Mouse (Mus musculus): ENCODE data around the gene Arhgap36. TPM values are rescaled to one million over a fixed set of nuclear protein-coding genes. Genes with fewer than 3 reads are reported as not detected.

The Arhgap36 gene
- total RNA-seq (2012; rRNA removed) (not detected in 2 replicates), polyA plus RNA-seq (2012; ENCODE audit: insufficient read depth in 1 of 2, insufficient read length in 2 of 2, low read depth in 1 of 2, low replicate concordance in 2 of 2, missing spikeins in 1 of 2) (not detected)

DNA sequence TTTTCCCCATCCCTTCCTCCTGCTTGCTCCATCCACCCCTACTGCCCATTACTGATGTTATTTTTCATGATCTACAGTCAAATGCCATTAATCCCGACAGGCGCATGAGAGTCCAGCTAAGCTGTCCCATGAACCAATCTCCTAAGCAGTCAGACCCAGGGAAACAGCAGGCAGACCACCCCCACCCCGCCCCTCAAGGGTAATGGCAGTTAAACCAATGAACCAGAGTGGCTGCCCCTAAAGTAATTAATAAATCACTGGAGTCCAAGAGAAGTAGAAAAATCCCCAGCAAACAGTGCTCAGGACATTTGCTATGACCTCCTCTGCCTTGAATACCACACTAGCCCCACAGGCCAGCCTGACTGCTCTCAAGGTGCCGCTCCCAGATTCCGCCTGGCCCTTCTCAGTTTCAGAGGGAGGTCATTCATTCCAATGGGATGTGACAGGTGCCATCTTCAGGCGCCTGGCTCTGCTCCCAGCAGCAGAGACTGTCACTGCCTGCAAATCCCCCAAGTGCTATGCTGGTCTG, at the start of gene Arhgap36:
TSS of gene Arhgap36 (plus strand) at position 504 of the 529 bp plus-strand sequence.
- Histone ChIP-seq H3K79me2 (ENCODE audit: control insufficient read depth, insufficient read depth, low read length, poor library complexity) (no peaks in the 10 kb centered on the region), H3K4me1 (ENCODE audit: control insufficient read depth in 1 of 2, insufficient read depth in 2 of 2, low read length in 2 of 2) (no peaks in the 10 kb centered on the region), H3K27ac (ENCODE audit: control insufficient read depth, low read depth, low read length) (no peak within 1 kb of the TSS), H3K36me3 (ENCODE audit: control insufficient read depth in 1 of 2, insufficient read depth in 2 of 2, low read length in 2 of 2) (no peaks in the 10 kb centered on the region), H3K9me3 (replicated peaks; ENCODE audit: insufficient read depth, low read length) (no peaks in the 10 kb centered on the region), H3K4me3 (ENCODE audit: control insufficient read depth in 1 of 2, insufficient read depth in 1 of 2, low read depth in 2 of 2, low read length in 2 of 2) (no peak within 1 kb of the TSS), H3K9ac (ENCODE audit: control insufficient read depth, low read depth, low read length, poor library complexity, severe bottlenecking) (no peak within 1 kb of the TSS), H3K27me3 (ENCODE audit: control insufficient read depth in 1 of 2, insufficient read depth in 2 of 2, low read length in 2 of 2) (no peaks in the 10 kb centered on the region)
- no peak for DNase-seq (ENCODE audit: low read depth, low spot score)
- TF ChIP-seq HCFC1 (IDR thresholded peaks at IDR 0.05; ENCODE audit: low read depth, low read length) (no peak), RCOR1 (IDR thresholded peaks at IDR 0.05; ENCODE audit: low read depth, low read length) (no peak), E2F4 (IDR thresholded peaks at IDR 0.05; ENCODE audit: borderline replicate concordance, low read depth, low read length) (no peak), ZMIZ1 (IDR thresholded peaks at IDR 0.05; ENCODE audit: low read depth, low read length) (no peak), MAFK (IDR thresholded peaks at IDR 0.05; ENCODE audit: borderline replicate concordance, low read depth, low read length) (no peak), CTCF (IDR thresholded peaks at IDR 0.05 in 2 of 3, conservative IDR thresholded peaks at IDR 0.05 in 1 of 3; ENCODE audit: control insufficient read depth in 1 of 3, insufficient read depth in 1 of 3, low read depth in 2 of 3, low read length in 3 of 3, poor library complexity in 1 of 3, severe bottlenecking in 1 of 3) (no peak), ETS1 (IDR thresholded peaks at IDR 0.05; ENCODE audit: low read depth, low read length) (no peak), USF1 (IDR thresholded peaks at IDR 0.05; ENCODE audit: low read depth, low read length) (no peak)

DNA sequence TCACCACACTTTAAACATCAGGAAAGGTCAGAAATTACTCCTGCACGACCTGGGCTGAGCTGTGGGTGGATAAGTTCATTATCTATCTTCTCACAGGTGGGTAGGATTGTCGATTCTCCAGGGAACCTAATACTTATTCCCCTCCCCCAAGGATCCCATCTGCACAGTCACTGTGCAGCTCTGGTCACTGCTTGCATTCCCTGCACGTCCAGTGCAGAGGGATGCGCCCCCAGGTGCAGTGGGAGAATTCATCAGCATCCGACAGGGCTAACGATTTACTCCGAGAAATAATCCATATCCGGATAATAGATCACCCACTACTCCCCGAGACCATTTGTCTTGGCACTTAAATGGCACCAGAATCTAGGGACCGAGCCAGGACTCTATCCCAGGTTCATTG, 6.0 kb upstream of the Arhgap36 start:
- H3K27ac ChIP-seq (ENCODE audit: control insufficient read depth, low read depth, low read length): no peak overlapping the region
- H3K36me3 ChIP-seq (ENCODE audit: control insufficient read depth in 1 of 2, insufficient read depth in 2 of 2, low read length in 2 of 2): no peaks in the 10 kb centered on the region
- no peaks in the 10 kb centered on the region for H3K4me1 ChIP-seq (ENCODE audit: control insufficient read depth in 1 of 2, insufficient read depth in 2 of 2, low read length in 2 of 2)
- H3K27me3 ChIP-seq (ENCODE audit: control insufficient read depth in 1 of 2, insufficient read depth in 2 of 2, low read length in 2 of 2): no peaks in the 10 kb centered on the region
- H3K79me2 ChIP-seq (ENCODE audit: control insufficient read depth, insufficient read depth, low read length, poor library complexity): no peaks in the 10 kb centered on the region
- no peak overlapping the region for H3K4me3 ChIP-seq (ENCODE audit: control insufficient read depth in 1 of 2, insufficient read depth in 1 of 2, low read depth in 2 of 2, low read length in 2 of 2)
- TF ChIP-seq ZNF384 (IDR thresholded peaks at IDR 0.05; ENCODE audit: low read depth, low read length): no peak
- no peak for TF ChIP-seq UBTF (IDR thresholded peaks at IDR 0.05; ENCODE audit: borderline replicate concordance, insufficient read depth, low read depth, low read length)
- no peak for TF ChIP-seq NRF1 (IDR thresholded peaks at IDR 0.05; ENCODE audit: insufficient read depth, low read depth, low read length, poor library complexity, severe bottlenecking)
- TF ChIP-seq HCFC1 (IDR thresholded peaks at IDR 0.05; ENCODE audit: low read depth, low read length): no peak
- TF ChIP-seq MEF2A (IDR thresholded peaks at IDR 0.05; ENCODE audit: extremely low read depth, insufficient replicate concordance, low read depth, low read length, poor library complexity, severe bottlenecking): no peak
- no peak for TF ChIP-seq TAL1 (IDR thresholded peaks at IDR 0.05; ENCODE audit: low read length)
- TF ChIP-seq KAT2A (conservative IDR thresholded peaks at IDR 0.05; ENCODE audit: low read depth, low read length): no peak
- TF ChIP-seq MAZ (IDR thresholded peaks at IDR 0.05; ENCODE audit: low read depth, low read length): no peak
- TF ChIP-seq GATA1 (IDR thresholded peaks at IDR 0.05; ENCODE audit: low read depth, low read length): no peak
- no peak for TF ChIP-seq POLR2AphosphoS5 (IDR thresholded peaks at IDR 0.05; ENCODE audit: borderline replicate concordance, low read depth, low read length)
- TF ChIP-seq JUND (IDR thresholded peaks at IDR 0.05; ENCODE audit: low read depth, low read length): no peak
- TF ChIP-seq TBP (IDR thresholded peaks at IDR 0.05; ENCODE audit: low read depth, low read length): no peak
- no peak for TF ChIP-seq SMC3 (IDR thresholded peaks at IDR 0.05; ENCODE audit: low read depth, low read length)
- H3K9ac ChIP-seq (ENCODE audit: control insufficient read depth, low read depth, low read length, poor library complexity, severe bottlenecking): no peak overlapping the region
- no peaks in the 10 kb centered on the region for H3K9me3 ChIP-seq (replicated peaks; ENCODE audit: insufficient read depth, low read length)
- no peak for DNase-seq (ENCODE audit: low read depth, low spot score)
